Mouse (Mus musculus) adrenal gland, postnatal 10 days (tissue): ENCODE results near the gene Map3k11. TPM values are rescaled to one million over a fixed set of nuclear protein-coding genes. Genes with fewer than 3 reads are reported as not detected.

Source experiments
- DNase-seq: peaks from one replicate; pipeline ENCODE4 v3.0.0; 2021; ENCODE audit warnings: mixed read lengths
- microRNA-seq: library from miRNA; unstranded; fragments of <30 nt; microRNA quantifications from one replicate; pipeline ENCODE4 v1.2.0, GENCODE M21; 2021
- total RNA-seq, 2 experiments: library from RNA; stranded (reverse); gene quantifications; 2 replicates each; pipeline ENCODE4 v1.2.3; 2021

The Map3k11 gene
- total RNA-seq, 2 experiments from 2014 or later, result 49.2 to 50.6 TPM

DNA sequence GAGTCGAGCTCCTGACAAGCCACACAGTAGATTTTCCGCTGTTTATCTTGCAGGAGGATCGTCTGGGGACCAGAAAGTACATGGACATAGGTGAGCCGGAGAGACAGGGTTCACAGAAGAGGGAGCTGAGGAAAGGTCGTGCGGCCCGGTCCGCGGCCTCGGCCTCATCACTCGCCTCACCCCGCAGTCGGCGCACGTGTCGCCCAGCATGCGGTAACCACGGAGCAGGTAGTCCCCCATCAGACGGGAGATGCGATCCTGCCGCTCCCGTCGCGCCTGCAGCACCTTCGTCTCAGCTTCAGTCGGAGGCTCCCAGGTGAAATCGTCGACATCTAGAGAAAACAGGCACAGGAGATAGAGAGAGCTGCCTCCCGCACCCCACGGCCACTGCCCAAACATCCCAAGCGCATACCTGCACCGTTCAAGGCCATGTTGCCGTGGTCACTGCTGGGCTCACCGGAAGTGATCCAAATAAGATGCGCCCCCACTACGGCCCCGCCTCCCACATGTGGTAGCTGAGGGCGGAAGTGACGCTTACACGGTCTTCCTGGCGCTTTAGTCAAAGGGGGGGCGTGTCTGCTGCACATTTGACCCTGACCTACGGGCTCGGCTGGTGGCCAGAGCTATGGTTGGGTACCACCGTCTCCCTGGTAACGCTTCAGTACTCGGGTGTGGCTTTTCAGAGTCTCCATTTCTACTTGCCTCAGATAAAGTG is 42.9 kb downstream of the Map3k11 start:
- DNase-seq, result peak; percentile 96

DNA sequence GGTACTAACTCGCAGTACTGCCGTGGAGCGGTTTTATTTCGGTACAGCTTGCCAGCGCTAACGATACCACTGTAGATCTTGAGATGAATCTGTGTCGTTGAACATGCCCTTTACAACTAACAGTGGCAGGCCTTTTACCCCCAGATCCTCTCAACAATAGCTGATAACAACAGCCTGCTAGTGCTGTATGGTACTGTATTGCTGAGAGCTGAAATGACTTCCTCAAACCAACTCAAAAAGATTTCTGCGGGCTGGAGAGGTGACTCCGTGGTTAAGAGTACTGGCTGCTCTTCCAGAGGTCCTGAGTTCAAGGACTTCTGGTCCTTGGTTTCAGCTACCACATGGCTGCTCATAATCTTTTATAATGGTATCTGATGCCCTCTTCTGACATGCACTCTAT is 45.8 kb downstream of the Map3k11 start:
- DNase-seq, result no peak

DNA sequence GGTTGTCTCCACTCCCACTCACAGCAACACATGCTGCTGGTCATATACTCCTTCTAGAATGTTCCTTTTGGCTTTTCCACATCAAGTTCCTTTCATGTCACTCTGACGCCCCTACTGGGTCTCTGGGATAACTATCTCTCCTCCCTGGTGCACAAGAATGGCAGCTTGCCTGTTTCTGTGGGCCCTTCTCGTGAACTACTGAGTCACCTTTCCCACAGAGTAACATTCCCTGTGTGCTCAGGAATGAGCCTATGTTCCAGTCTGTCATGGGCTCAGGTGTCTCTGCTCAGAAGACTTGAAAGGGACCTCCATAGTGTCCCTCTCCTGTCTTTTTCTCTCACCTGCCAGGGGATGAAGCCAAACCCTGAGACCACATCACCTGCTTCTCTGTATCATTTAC is 50.9 kb downstream of the Map3k11 start:
- no peak for DNase-seq

DNA sequence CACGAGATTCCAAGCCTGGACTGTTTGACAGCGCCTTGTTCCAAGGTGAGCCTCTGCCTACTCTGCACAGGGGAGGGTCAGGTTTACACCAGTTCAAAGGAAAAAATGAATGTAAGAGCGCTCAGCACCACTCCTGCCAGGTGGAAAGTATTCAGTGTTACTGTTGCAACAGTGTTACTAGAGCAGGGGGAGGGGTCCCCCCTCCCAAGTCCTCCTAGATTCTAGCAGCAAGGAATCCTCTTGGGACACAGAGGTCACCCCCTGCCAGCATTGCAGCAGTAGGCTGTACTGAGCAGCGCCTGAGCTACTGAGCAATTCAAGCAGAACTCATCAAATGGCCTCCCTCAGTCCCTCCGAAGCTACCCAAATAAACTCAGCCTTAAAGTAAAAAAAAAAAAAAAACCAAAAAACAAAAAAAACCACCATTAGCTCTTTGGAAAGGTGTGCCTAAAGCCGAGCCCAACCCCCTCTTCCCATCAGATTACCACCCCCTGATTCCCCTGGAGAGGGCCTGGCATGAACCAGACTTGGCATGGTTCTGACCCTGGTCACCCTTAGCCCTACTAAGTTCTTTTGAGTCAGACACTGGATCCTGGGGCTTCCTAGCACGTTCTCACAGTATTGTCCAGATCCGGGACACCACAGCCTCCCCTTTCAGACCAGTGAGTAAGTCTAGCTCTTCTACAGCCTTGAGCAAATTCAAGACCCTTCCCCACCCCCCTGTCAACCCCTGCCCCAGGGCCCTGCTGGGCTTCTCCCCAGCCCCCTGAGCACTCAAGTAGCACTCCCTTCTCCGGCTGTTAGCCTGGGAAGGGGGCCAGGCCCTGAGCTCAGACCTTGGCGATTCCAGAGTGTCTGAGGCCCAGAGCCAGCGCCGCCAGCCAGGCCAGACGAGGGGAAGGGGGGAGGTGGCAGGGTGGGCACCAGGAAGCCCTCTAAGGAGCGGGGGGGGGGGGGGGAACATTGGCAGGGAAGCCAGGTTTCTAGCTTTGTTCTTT is 52.1 kb downstream of the Map3k11 start, which contains the start of gene Ltbp3:
Ltbp3 (plus strand) TSS at position 585 of the 998 bp plus-strand sequence.
- peak; percentile 89 for DNase-seq

DNA sequence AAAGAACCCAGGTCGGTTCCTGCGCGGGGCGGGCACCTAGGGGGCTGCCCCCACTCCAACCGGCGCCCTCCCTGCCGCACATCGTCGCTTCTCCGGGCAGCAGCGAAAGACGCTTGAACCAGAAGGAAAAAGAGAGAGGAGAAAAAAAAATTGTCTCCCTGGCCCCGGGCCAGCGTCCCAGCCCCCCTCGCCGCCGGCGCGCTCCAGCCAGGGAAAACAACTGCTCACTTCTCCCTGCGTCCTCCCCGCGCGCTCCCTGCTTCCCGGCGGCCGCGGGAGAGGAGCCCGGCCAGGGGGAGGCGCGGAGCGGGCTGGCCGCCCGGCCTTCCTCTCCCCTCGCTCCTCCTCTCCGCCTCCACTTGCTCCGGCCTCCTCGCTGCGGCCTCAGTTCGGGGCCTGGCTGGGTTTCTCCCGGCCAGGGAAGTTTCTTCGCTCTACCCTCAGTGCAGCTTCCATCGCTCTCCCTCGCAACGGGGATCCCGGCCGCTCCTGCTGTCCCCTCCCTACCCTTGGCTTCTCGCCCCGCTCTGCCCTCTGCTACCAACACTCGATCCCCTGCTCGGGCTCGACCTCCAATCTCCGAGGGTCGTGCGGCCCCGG is 53.2 kb downstream of the Map3k11 start:
- peak; percentile 92 for DNase-seq

DNA sequence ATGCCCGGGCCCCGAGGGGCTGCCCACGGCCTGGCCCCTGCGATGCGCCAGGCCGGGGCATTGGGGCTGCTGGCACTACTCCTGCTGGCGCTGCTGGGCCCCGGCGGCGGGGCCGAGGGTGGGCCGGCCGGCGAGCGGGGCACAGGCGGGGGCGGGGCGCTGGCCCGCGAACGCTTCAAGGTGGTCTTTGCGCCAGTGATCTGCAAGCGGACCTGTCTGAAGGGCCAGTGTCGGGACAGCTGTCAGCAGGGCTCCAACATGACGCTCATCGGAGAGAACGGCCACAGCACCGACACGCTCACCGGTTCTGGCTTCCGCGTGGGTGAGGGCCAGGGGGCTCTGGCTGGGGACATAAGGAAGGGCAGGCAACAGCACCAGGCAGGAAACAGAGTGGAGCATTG is 53.7 kb downstream of the Map3k11 start:
- DNase-seq, result peak; percentile 65

DNA sequence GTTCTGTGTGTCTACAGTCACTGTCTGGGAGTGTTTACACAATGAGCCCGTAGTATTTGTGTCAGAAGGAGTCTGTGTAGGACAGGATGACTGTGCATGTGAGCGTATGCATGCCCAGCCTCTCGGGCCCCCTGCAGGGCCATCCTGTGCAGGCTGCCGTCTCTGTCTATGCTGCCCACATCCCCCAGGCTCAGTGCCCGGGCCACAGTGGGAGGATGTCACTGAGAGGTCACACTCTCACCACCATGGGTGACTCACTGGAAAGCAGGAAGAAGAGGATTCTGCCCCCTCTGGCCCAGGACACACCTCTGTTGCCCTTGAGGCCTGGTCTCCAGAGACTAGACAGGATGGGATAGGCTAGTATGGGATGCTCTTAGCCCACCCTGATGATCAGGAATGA is 55.0 kb downstream of the Map3k11 start:
- DNase-seq, result peak; percentile 67

DNA sequence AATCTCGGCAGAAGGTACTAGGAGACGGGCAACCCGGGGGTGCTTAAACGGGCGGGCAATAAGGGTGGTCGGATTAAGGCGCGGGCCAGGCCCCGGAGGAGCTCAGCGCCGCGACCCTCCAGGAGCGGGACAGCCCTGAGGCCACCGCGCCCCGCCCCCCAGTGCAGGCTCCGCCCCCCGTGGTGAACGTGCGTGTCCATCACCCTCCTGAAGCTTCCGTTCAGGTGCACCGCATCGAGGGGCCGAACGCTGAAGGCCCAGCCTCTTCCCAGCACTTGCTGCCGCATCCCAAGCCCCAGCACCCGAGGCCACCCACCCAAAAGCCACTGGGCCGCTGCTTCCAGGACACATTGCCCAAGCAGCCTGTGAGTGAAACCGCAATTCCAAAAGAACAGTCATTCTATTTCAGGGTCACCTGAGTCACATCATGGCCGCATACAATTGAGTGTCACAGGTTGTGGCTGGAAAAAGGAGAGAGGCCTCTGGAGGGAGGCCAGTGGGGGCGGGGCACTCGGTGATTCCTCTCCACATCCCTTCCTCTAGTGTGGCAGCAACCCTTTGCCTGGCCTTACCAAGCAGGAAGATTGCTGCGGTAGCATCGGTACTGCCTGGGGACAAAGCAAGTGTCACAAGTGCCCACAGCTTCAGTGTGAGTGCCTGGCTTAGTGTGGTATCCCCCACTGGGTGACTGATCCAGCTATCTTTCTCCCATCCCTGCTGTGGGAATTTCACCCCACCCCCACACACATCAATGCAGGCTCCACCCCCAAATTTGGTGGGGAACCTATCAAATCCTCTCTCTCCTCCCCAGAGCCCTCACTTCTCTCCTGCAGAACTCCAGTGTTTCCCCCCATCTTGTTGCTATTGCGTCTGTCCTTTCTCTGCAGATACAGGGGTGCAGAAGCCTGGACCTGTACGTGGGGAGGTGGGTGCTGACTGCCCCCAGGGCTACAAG is 57.5 kb downstream of the Map3k11 start:
- DNase-seq, result peak; percentile 82

DNA sequence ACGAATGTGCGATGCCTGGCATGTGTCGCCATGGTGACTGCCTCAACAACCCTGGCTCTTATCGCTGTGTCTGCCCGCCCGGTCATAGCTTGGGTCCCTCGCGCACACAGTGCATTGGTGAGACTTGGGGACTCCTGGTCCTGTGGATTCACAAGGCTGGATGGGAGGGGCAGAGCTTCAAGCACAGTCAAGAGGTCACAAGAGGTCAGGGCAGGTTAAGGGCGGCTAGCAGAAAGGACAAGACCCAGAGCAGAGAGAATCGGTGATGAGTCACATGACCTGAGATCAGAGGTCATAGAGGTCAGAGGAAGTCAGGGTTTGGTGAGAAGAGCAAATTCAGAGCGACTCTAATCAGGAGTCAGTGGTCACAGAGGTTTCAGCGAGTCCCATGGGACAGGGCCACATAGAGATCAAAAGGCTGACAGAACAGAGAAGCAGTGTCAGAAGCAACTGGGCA is 58.4 kb downstream of the Map3k11 start:
- DNase-seq, result no peak

DNA sequence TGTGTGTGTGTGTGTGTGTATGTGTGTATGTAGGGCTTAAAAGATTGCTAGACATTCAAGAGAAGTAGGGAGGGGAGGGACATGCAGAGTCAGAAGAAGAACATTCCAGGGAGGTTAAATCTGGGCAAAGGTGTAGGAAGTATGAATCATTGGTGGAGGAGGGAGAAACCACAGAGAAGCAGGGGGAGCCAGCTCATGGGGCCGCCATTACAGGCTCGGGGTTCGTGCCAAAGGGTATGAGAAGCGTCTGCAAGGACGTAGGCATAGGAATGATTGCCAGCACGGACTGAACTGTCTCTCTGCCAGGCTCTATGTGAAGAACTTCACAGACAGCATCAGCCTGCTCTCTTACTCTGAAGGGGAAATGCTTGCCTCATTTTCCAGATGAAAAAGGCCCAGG is 60.9 kb downstream of the Map3k11 start:
- peak; percentile 79 for DNase-seq

DNA sequence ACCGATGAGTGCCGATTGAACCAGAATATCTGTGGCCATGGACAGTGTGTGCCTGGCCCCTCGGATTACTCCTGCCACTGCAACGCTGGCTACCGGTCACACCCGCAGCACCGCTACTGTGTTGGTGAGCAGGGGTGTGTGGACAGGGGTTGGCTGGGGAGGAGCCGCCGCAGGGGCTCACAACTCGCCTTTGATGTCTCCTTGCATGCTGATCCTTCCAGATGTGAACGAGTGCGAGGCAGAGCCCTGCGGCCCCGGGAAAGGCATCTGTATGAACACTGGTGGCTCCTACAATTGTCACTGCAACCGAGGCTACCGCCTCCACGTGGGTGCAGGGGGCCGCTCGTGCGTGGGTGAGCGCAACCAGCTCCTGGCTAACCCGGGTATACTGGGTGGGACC is 62.4 kb downstream of the Map3k11 start:
- no peak for DNase-seq

DNA sequence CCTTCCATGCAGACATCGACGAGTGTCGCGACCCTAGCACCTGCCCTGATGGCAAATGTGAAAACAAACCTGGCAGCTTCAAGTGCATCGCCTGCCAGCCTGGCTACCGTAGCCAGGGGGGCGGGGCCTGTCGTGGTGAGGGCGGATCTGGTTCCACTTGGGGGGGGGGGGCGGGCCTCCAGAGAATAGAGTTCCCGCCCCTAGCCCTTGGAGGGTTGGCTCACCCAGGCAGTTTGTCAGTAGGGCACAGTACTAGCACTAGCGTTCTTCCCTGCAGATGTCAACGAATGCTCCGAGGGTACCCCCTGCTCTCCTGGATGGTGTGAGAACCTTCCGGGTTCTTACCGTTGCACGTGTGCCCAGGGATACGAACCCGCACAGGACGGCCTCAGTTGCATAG is 63.2 kb downstream of the Map3k11 start:
- DNase-seq, result peak; percentile 85

Small RNA genes lying within 50 kb of the gene (microRNA-seq; reads per million reads assigned to microRNA genes)
- gene Mir6987, result not detected

Other genes starting within 250 kb of the Map3k11 start
- gene Fosl1, start 241.2 kb upstream of the Map3k11 start, total RNA-seq, result under 1 TPM in 1 of 2 experiments, not detected in 1; 0.18 TPM
- gene Ccdc85b, start 230.8 kb upstream of the Map3k11 start, total RNA-seq, result 10 to 100 TPM in 1 of 2 experiments, 1 to 10 TPM in 1; 9.4 to 11.5 TPM
- 10 to 100 TPM; 74.9 to 99.3 TPM for gene Fibp, start 228.1 kb upstream of the Map3k11 start, total RNA-seq
- 1 to 10 TPM; 1.4 to 1.8 TPM for gene Ctsw, start 220.2 kb upstream of the Map3k11 start, total RNA-seq
- 10 to 100 TPM; 48.8 to 50.9 TPM for gene Efemp2, start 214.8 kb upstream of the Map3k11 start, total RNA-seq
- gene Mus81, start 200.3 kb upstream of the Map3k11 start, total RNA-seq, result 10 to 100 TPM; 25.2 to 27.4 TPM
- gene Cfl1, start 198.3 kb upstream of the Map3k11 start, total RNA-seq, result 100 to 1,000 TPM; 651 to 659 TPM
- gene 1700020D05Rik, start 185.0 kb upstream of the Map3k11 start, total RNA-seq, result 1 to 10 TPM; 1.2 to 2.7 TPM
- 10 to 100 TPM in 1 of 2 experiments, 1 to 10 TPM in 1; 8.0 to 12.3 TPM for gene Snx32, start 178.2 kb upstream of the Map3k11 start, total RNA-seq
- gene Ovol1, start 128.1 kb upstream of the Map3k11 start, total RNA-seq, result not detected
- gene Ap5b1, start 120.7 kb upstream of the Map3k11 start, total RNA-seq, result 1 to 10 TPM; 6.3 to 7.3 TPM
- 100 to 1,000 TPM in 1 of 2 experiments, 10 to 100 TPM in 1; 98.8 to 108 TPM for gene Rnaseh2c, start 86.9 kb upstream of the Map3k11 start, total RNA-seq
- 10 to 100 TPM; 49.9 to 52.2 TPM for gene Kat5, start 78.5 kb upstream of the Map3k11 start, total RNA-seq
- gene Rela, start 51.3 kb upstream of the Map3k11 start, total RNA-seq, result 10 to 100 TPM; 54.1 to 55.7 TPM
- 10 to 100 TPM; 52.5 to 68.0 TPM for gene Sipa1, start 25.0 kb upstream of the Map3k11 start, total RNA-seq
- 10 to 100 TPM; 54.8 to 85.4 TPM for gene Pcnx3, start 166 bp downstream of the Map3k11 start, total RNA-seq
- gene Kcnk7, start 15.6 kb downstream of the Map3k11 start, total RNA-seq, result not detected
- 10 to 100 TPM; 29.8 to 48.9 TPM for gene Ehbp1l1, start 37.6 kb downstream of the Map3k11 start, total RNA-seq
- 10 to 100 TPM; 47.0 to 59.8 TPM for gene Fam89b, start 40.9 kb downstream of the Map3k11 start, total RNA-seq
- 100 to 1,000 TPM; 185 to 250 TPM for gene Ltbp3, start 52.2 kb downstream of the Map3k11 start, total RNA-seq
- gene Scyl1, start 82.7 kb downstream of the Map3k11 start, total RNA-seq, result 10 to 100 TPM; 86.7 to 96.5 TPM
- gene Frmd8, start 186.5 kb downstream of the Map3k11 start, total RNA-seq, result 10 to 100 TPM; 29.0 to 34.8 TPM
- 10 to 100 TPM; 13.4 to 14.2 TPM for gene Slc25a45, start 189.1 kb downstream of the Map3k11 start, total RNA-seq
- gene Tigd3, start 205.4 kb downstream of the Map3k11 start, total RNA-seq, result 1 to 10 TPM; 1.6 to 1.9 TPM
- 100 to 1,000 TPM; 105 to 119 TPM for gene Dpf2, start 224.3 kb downstream of the Map3k11 start, total RNA-seq
- 10 to 100 TPM; 10.8 to 11.2 TPM for gene Cdc42ep2, start 236.1 kb downstream of the Map3k11 start, total RNA-seq